Mouse (Mus musculus) neural tube, embryonic 10.5 days (tissue): ENCODE results near the gene Pde4b.
A peak's percentile ranks its signal among the peaks of the same experiment; 100 is the strongest.

Experiments used
- DNase-seq: peaks from one replicate; pipeline ENCODE4 v3.0.0-alpha.2; 2017; ENCODE audit warnings: low spot score; ENCODE audit errors: extremely low spot score

The Pde4b gene

DNA sequence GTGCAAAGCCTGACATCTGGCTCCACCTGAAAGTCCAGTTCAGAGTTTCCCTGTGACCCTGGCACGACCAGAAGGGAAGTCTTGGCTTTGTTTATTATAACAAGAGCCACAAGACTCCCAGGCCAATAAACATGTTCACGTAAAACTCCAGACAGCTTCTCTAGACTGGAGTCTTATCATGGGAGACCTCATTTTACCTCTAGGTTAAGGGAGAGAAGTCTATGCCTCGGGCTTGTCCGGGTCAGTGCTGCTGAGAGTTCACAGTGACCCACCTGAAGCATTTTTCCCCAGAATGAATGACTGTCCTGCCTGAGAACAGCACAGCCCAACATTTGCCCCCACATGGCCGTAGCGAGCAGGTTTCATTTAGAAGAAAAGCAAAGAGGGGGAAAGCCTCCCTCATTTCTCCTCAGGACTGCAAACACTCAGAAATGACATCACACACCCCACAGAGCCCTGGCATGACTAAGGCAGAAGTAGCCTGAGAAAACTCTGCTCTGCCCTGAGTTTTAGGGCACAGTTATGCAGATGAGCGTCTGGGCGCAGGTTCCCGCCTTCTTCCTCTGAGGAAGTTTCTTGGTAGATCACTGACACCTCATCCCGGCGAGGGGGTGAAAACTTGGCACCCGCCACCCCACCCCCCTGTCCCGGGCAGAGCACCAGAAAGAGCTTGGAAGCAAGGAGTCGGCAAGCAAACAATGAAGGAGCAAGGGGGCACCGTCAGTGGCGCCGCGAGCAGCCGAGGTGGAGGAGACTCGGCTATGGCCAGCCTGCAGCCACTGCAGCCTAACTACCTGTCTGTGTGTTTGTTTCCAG is 482.8 kb downstream of the Pde4b start:
- peak; percentile 71 for DNase-seq

DNA sequence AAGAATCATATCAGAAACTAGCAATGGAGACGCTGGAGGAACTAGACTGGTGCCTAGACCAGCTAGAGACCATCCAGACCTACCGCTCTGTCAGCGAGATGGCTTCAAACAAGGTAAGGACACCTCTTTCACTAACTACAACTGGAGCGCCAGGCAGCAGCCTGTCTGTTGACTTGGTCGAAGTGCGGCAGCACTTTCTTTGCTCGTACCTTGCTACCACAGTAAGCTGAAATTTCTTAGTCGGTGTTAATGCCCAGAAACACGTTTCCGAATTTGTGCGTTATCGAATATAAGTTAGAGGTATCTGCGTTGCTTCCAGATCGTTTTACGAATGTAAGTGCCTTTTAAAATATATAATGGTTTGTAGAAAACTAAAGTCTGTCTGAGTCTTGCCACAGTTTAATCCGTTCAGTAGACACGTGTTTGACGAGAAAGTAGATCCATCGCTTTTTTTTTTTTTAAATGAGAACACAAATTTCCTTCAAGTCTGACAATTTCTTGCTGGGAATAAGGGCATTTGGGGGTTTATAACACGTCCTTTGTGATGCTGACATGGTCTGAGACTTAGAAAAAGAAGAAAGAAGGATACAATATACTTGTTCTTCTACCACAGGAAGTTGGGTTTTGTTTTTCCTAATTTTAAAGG is 483.5 kb downstream of the Pde4b start:
- no peak for DNase-seq

DNA sequence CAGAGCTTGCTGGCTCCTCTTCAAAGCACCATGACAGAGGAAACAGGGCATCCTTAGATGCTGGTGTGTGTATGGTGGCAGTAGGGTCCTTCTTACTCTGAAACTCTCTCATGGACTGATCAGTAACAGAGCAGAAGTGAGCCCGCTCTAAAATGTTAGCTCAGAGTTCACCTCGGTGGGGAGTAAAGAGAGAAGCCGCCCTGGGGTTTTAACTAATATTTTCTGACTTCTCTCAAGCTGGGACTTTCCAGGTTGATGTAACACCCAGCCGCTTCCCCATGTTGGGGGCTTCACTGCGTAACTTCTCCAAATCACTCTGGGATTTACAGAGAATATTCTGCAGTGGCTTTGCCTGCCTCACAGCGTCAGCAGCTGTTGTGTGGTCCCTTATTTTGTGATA is 484.7 kb downstream of the Pde4b start:
- no peak for DNase-seq

DNA sequence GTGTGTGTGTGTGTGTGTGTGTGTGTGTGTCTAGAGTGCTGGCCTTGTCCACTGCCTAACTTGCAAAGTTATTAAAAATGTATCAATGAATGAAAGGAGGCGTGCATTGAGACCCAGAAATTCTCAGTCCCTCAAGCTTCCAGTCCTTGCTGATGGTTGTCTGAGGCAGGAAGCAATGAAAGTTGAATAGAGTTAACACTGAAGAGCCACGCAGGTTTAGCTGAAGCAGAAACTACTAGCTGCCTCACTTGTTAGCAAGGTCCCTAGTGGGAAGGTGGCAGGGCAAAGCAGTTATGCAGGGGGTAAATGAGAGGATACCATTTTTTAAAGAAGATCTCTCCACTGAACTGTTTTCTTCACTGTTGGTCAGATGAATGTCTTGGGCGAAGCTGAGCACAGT is 485.2 kb downstream of the Pde4b start:
- no peak for DNase-seq

DNA sequence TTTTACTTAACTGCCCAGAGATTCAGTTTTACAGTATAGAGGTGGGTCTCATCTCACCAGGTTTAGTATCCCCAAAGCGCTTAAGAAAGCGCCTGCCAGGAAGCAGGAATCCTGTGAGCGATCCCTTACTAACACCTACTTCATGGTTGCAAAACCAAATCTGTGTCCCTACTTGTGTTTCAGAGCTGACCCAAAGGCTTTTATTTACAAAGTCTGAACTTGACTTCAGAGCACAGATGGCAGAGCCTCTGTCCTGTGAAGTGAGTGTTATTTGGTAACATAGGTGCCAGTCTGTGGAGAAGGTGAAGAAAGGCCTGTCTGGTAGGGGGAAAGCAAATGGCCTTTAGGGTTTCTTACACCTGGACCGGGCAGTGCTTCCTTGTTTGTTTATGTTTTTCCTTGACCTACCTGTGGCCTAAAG is 486.0 kb downstream of the Pde4b start:
- no peak for DNase-seq

DNA sequence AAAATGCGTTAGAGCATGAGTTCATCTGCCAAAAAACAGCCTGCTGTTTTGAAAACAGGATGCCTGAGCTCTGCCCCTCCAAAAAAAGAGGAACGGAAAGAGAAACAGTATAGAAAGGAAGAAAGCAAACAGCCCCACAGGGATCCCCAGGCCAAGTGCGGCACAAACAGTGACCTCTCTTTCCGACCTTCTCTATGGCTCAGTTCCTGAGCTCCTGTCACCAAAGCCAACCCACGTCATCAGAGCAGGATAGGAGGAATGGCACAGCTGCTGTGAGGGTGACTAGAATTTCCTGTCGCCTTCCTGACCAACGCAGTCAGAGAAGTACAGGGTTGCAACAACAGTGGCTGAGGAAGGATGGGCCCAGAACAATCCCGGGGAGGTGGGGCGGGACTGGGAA is 486.9 kb downstream of the Pde4b start:
- DNase-seq, result no peak

DNA sequence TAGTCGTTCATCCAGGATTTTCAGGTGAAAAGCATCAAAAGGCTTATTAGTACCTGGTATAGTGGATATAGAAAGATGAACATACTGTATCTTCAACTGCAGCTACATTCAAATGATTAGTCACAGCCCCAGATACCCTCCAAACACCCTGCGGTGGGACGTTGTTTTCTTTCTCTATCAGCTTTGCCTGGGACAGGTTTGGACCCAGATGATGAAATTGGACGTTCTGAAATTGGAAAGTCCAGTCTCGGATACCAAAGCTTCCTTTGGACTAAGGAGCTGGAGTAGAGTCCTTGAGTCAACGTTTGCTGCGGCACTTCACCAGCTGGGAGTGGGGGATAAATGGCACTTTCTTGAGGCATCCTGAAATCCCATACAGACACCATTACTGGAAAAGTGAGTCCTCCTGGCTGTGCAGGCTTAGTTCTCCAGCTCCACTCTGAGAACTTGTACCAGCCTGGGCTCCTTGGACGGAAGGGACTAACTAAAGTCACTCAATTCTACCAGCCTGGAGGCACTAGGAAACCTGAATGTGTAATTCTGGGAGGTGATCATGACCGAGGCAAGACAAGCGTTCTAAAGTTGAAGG is 487.4 kb downstream of the Pde4b start:
- DNase-seq, result no peak

DNA sequence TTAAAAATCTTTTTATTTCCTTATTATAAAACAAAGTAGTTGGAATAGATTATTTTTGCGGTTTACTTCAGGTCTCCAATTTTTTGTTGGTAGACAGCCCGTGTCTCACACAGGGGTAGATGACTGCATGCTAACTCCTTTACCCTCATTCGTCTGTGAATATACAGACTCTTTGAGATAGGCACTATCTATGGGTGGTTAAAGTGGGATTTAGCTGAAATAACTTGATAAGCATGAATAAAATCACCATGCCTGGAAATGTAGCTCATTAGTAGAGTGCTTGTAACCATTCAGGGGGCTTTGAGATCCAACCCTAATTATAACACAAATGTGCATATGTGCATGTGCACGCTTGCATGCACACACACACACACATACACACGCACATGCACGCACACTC is 488.8 kb downstream of the Pde4b start:
- DNase-seq, result no peak

DNA sequence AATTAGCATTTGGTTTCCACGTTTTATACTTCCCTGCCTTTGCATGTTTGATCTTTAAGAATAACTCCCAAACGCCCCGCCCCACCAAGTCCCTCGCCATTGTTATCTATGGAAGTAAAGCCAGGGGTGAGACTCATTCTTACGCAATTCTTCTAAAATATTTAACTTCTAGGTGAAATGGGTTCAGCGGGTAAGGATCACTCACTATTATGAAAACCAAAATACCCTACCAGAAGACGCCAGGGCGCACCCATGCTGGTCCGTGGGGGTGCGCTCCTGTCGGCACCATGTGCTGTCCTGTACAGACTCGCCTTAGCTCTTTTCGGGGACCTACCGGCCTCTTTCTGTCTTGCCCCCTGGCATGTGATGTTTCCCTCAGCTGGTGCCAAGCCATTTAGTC is 490.3 kb downstream of the Pde4b start:
- no peak for DNase-seq

DNA sequence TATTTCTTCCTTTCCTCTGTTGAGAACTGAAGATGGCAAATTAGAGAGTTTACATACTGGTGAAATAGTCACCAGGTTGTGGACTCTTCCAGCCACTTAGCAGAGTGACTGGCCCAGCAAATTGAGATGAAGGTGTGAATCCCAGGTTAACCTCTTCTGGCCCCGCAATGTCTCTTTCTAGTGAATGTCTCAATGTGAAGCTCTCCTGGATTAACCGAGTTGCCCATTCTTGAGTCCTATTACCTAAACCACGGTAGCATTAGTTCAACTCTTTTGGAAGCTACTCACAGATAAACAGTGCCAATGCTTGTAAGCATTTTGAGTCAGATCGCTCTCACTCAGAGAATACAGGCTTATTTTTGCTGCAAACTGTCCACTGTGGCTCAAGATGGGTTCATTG is 491.7 kb downstream of the Pde4b start:
- no peak for DNase-seq

DNA sequence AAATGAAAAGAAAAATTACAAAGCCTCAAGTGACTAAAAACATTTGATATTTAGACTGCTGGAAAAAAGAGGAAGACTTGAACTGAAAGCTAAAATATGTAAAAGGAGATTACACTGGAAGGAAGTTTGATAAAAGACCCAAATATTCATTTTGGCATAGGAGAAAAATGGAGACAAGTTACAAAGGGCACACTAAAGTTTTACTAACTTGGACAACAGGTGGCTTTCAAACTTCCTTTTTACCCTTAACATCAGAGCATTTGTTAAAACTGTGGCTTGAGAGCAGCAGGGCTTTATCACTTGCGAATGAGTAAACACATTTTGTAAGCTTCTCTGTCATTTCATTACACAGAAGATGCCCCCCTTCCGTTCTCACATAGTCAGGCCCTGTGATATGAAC is 492.4 kb downstream of the Pde4b start:
- DNase-seq, result no peak

DNA sequence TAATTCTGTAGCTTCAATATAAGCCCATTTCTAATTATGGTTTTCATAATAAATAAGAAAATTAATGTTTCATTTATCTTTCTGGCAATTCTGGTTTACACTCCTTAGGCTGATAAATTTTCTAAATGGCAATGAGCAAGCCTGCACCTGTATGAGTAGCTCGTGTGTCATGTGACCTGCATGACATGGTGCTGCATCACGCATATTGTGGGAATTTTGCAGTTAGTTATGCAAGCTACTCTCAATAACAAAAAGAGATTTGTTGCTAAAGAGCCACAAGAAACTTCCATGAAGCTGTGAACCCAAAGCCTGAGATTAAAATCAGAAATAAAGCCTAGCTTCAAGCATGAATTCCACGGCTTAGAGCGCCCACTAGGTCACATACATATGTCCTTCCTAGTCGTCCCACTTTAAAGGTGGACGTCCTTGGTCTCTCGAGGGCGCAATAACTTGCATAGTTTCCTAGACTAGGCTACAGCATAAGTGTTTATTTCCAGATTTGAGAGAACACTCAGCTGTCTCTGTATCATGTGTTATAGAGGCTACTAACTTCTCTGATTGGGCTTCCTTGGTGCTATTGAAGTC is 494.9 kb downstream of the Pde4b start:
- no peak for DNase-seq

DNA sequence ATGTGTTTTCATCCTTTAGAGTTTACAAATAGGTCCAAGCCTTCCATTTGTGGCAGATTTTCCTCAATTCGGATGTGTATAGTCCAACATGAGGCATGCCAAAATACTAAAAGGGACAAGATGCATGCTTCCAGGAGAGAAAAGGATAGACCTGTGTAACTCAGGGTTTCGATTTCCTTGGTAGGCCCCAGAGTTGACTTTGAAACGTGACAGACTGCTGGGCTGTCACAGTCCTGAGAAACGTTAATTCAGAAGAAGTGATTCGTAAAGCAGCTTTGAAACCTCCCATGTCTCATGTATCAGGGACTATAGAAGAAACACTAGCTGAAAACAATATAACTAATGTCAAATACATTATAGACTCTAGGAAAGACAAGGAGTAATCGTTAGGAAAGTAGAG is 495.6 kb downstream of the Pde4b start:
- DNase-seq, result no peak

DNA sequence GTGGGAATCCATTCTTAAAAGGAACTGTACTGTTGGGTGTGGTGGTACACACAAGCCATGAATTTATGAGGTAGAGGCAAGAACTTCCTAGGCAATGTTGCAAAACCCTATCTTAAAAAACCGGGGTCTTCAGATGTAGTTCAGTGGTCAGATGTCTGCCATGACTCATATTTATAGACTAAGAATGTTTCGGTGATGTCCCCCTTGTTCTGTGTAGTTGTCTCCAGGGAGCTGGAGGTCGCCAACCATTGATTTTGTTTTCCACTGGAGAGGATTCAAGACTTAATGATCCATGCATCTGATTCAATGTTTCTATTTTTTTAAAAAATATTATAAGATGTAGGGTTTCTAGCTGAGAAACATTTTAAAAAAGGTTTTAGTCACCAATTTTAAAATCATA is 496.1 kb downstream of the Pde4b start:
- no peak for DNase-seq

DNA sequence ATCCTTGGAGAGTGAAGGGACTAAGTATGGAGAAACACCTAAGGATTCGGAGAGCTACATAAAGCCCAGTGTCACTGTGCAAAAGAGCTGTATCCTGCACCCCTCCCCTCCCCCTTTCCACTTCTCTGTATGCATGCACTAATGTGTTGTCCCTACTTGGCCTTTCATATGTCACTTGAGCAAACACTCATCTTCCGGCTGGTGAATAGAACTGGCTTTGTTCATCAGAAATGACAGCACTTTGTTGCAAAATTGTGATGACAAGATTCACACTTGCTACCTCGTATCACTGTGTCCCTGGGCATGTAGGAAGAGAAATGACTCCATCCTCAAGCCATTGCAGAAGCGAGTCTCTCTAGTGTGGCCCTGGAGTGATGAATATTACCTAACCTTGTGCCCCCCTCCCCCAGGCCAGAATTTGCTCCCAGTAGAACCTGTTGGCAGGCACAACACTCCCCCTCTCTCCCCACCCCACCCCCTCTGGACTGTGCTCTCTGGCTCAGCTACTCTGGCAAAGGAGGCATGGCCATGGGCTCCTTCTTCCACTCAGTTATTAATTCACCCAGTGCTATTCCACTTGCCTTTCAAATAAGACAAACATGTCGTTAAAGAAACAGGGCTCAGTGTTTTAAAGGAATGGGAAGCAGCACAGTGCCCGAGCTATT is 497.4 kb downstream of the Pde4b start:
- no peak for DNase-seq

DNA sequence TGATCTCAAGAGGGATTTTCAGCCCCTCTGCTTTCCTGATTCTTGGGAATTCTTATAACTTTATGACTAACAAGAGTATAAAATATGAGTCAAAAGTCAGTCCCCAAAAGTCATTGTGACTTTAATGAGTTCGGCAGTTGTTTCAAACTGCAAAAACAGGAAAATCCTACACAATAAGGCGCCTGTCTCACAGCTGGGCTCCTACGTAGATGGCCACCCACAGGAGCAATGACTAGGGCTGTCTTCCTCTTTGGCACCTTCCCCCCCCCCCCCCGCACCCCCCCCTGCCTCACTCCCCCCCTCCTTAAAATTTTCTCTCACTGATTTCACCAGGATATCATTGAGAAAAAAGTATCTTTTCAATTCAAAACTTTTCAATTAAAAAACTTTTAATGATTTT is 498.2 kb downstream of the Pde4b start:
- no peak for DNase-seq

DNA sequence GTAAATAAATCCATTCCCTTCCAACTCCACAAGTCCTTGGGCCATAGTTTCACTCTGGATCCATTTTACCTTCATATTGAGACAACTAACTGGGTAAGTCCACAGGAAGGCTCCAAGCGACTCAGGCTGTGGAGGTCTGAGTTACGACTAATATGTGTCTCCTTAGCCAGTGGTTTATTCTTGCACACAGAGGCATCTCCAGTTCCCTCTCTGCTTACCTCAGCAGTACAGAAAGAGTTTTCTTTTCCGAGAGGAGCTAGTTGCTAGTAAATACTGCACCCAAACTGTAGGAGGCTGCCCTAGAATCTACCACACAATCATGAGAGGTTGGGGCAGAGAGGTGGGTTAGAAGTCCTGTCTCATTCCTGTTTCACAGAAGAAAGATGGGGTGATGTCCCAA is 499.4 kb downstream of the Pde4b start:
- DNase-seq, result no peak

DNA sequence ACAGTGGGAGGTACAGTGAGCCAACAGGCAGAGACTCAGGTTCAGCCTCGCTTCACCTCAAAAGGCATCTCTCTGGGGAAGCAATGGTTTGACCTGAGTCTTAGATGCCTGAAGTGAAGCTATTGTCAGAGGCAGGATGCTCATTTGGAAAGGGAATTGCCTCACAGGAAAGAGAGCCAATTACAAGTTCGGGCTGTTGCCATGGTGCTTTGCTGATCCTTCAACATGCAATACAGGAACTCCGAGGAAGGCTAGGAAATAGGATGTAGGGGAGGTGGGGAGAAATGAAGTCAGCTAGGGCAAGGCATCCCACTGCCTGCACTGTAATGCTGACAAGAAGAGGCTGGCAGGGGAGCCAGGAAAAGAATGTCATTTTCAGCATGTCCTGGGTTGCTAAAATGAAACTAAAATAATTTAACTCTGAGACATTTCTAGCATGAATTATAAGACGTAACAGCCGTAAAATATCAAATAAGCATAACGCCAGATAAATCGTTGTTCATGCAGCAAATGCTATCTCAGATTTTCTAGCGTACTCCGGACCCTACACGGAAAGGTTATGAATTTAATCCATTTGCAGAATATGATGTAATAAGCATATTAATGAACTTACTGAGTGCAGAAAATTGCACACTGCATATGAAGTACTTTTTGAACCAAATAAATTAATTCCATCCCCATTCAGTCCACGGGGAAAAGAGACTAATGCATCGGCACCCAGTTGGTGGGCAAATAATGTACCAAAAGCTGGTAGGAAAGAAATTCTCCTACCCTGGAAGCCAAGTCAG is 501.5 kb downstream of the Pde4b start:
- no peak for DNase-seq

DNA sequence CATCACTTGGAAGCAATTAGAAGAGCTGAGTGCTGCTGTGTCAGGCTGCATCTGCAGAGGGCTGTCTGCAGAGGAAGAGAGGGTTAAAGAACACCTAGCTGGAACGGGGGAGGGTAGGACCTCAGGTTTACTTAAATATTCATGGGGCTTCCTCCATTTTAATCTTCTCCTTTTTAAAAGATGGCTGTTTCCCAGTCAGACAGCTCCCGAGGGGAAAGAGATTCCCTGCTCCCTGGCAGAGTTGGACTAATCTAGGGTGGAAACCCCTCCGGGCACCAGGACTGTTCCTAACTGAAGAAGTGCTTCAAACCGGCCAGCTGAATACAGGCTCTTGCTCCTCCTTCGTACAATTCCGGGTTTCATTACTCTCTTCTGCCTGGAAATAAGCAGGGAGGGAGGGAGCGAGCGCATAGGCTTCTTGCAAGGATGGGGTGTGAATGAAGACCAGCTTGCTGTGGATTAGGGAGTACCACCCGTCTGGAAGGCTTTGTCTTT is 502.2 kb downstream of the Pde4b start:
- DNase-seq, result no peak

DNA sequence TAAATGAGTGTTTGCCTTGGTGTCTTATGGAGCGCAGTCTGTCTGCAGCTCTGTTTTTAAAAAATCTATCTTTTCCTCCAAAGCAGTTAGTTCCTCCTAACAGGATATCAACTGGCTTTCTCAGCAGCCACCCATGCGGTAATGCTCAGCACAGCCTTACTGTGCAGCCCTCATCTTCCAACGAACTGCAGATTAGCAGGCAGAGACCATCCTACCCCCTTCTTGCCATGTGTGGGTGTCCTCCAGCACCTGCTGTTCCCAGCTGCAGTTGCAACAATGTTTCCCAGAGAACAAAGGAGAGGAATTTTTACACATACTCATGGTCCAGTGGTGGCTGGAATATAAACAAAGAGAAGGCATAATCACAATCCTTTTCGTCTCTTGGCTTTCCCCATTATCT is 504.5 kb downstream of the Pde4b start:
- no peak for DNase-seq

DNA sequence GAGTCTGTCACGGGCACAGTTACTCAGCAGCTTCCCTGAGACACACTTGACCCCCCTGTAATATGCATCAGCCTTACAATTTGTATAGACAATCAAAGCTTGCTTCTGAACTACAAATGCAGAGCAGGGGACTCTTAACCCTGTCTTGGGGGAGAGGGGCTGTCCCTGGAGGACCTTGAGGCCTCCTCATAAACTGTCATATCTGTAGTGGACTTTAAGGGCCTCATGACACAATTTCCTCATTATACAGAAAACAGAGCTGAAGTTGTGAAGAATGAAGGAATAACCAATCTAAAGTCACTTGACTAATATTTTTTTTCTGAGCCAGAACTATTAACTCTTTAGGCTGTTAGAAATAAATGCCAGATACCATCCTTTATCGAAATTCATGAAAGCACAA is 505.2 kb downstream of the Pde4b start:
- no peak for DNase-seq
